Mouse (Mus musculus) ES-Bruce4 (cell line): ENCODE results near the gene Itgav. TPM values are rescaled to one million over a fixed set of nuclear protein-coding genes. Genes with fewer than 3 reads are reported as not detected.
A peak's percentile ranks its signal among the peaks of the same experiment; 100 is the strongest.

Experiments used
- H3K27ac ChIP-seq: 2 replicates; pipeline ENCODE4 v1.5.1; 2012; ENCODE audit warnings: low read length, inconsistent platforms; ENCODE audit not compliant: insufficient read depth
- H3K27me3 ChIP-seq: 2 replicates; pipeline ENCODE4 v1.6.1; 2012; ENCODE audit warnings: mild to moderate bottlenecking, low read length, inconsistent platforms; ENCODE audit not compliant: control insufficient read depth, poor library complexity, insufficient read depth, severe bottlenecking
- H3K36me3 ChIP-seq: 2 replicates; pipeline ENCODE4 v1.6.1; 2012; ENCODE audit warnings: inconsistent platforms, mild to moderate bottlenecking, low read length, moderate library complexity; ENCODE audit not compliant: control insufficient read depth, poor library complexity, insufficient read depth, severe bottlenecking
- H3K4me1 ChIP-seq: one replicate; pipeline ENCODE4 v1.8.1; 2011; ENCODE audit warnings: low read length; ENCODE audit not compliant: control insufficient read depth, insufficient read depth
- H3K4me3 ChIP-seq: 2 replicates; pipeline ENCODE4 v1.5.1; 2011; ENCODE audit warnings: low read depth, mild to moderate bottlenecking, low read length
- H3K9ac ChIP-seq: 2 replicates; pipeline ENCODE4 v1.6.1; 2012; ENCODE audit warnings: low read depth, mild to moderate bottlenecking, inconsistent platforms; ENCODE audit not compliant: poor library complexity, severe bottlenecking
- H3K9me3 ChIP-seq: replicated peaks from 2 replicates; pipeline ENCODE4 v1.6.1; 2012; ENCODE audit warnings: mild to moderate bottlenecking, low read length, inconsistent platforms; ENCODE audit not compliant: control insufficient read depth, poor library complexity, insufficient read depth, severe bottlenecking
- CTCF ChIP-seq: IDR thresholded peaks from one replicate; pipeline ENCODE4 v1.8.1; 2011; ENCODE audit warnings: low read depth, low read length
- EP300 ChIP-seq: IDR thresholded peaks from 2 replicates; pipeline ENCODE4 v1.6.1; 2011; ENCODE audit warnings: low read depth, low read length; ENCODE audit not compliant: insufficient read depth
- POLR2A ChIP-seq: IDR thresholded peaks from one replicate; pipeline ENCODE4 v1.8.1; 2011; ENCODE audit warnings: low read length; ENCODE audit not compliant: insufficient read depth
- polyA plus RNA-seq: library from polyadenylated mRNA; stranded (reverse); fragments of >200 nt; gene quantifications from 2 replicates; pipeline ENCODE4 v1.2.4, GENCODE M21; 2011; ENCODE audit warnings: low read depth; ENCODE audit not compliant: missing spikeins, insufficient read depth, insufficient read length

Gene Itgav
- polyA plus RNA-seq, 1 experiment: 55.6 TPM

DNA sequence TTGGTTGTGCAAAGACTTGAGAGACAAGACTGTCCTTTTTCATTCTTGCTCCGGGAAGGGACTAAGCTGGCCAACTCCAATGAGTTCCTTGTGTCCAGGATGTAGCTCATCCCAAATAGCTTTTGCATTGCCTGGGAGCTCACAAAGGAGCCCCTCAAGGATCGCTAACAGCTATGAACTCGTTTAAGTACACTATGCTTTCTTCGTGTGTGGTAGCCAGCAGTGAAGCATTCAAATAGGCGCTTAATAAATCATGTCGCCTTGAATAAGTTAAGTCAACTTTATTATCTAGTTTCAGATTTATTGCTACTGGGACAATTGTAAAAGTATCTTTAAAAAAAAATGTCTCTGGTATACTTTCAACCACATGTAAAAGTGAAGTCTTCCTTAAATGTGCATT is 42.4 kb upstream of the Itgav start:
- H3K4me1 ChIP-seq: no peaks in the 10 kb centered on the region
- H3K27me3 ChIP-seq: no peaks in the 10 kb centered on the region
- H3K36me3 ChIP-seq: no peaks in the 10 kb centered on the region
- H3K9me3 ChIP-seq: no peaks in the 10 kb centered on the region
- H3K9ac ChIP-seq: no peak overlapping the region
- no peak for TF ChIP-seq EP300
- no peak for TF ChIP-seq POLR2A
- no peak for TF ChIP-seq CTCF
- H3K27ac ChIP-seq: no peak overlapping the region
- H3K4me3 ChIP-seq: no peak overlapping the region

DNA sequence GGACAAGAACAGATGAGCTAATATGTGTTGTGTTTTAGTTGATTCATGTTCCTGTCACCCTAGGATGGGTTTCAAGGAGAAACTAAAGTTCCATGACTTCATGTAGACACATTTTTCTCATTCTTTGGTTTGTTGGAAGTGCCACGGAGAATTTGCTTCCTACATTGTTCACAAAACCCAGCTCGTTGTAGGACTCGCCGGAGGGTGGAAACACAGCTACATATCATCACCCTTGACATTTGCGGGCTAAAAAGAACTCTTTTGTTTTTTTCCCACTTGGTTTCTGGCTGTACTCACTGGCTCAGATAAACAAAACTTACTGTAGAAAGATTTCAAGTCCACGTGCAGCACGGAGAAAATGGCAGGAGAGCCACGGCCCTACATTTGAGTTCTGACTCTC is 41.9 kb upstream of the Itgav start:
- H3K4me3 ChIP-seq: no peak overlapping the region
- no peaks in the 10 kb centered on the region for H3K27me3 ChIP-seq
- no peaks in the 10 kb centered on the region for H3K36me3 ChIP-seq
- H3K9ac ChIP-seq: no peak overlapping the region
- no peaks in the 10 kb centered on the region for H3K4me1 ChIP-seq
- no peak for TF ChIP-seq CTCF
- no peak for TF ChIP-seq POLR2A
- TF ChIP-seq EP300: no peak
- peaks cover 3% of the 10 kb centered on the region; the same call in 1 of the 2 replicates for H3K9me3 ChIP-seq
- no peak overlapping the region for H3K27ac ChIP-seq

DNA sequence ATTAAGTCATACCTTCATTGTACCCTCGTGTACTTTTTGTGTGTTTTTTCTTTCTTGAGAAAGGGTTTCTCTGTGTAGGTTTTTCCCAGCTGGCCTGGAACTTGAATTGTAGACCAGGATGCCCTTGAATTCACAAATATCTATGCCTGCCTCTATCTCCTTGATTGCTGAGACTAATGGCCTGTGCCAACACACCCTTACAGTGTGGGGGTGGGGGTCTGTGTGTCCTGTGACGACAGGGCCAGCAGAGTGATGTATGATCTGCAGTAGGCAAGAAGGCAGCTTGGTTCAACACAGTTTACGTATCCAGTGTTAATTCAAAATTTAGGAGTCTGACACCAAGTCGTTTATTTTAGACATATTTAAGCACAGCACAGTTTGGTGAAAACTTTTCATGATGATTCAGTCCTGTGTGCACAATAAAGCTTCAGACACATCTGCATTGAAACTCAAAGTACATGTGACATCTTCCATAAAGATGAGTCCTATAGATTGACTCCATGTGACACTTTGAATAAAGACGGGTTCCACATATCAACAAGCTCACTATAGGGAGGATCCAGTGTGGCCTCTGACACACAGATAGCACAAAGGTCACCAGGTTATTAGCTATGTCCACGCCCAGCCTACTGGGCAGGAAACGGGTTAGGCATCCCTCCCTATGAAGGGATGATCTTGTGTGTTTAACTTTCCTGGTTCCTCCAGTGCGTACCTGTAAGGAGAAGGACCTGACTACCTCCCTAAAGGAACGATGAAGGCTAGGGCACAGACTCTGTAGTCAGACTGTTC is 40.3 kb upstream of the Itgav start:
- Histone ChIP-seq H3K4me3 (no peak overlapping the region), H3K9me3 (peaks cover 14% of the 10 kb centered on the region), H3K36me3 (no peaks in the 10 kb centered on the region), H3K4me1 (no peaks in the 10 kb centered on the region), H3K27ac (no peak overlapping the region), H3K27me3 (no peaks in the 10 kb centered on the region), H3K9ac (no peak overlapping the region)
- TF ChIP-seq EP300: no peak
- TF ChIP-seq CTCF: no peak
- no peak for TF ChIP-seq POLR2A

DNA sequence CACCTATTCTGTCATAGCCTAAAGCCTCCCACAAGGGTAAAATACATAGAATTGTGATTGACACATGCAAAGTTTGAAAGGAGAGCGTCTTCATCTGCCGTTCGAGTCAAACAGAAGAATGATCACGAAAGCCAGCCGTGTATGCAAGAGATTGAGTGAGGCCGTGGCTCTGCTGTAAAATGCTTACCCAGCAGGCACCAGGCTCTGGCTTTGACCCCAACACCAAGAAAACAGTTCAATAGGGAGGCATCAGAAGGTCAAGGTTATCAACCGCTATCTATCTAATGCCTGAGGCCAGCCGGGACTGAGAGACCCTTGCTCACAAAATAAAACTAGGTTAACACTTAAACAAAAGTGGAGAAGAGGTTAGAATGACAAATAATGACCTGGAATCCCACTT is 39.5 kb upstream of the Itgav start:
- Histone ChIP-seq H3K36me3 (no peaks in the 10 kb centered on the region), H3K4me3 (no peak overlapping the region), H3K4me1 (no peaks in the 10 kb centered on the region), H3K27me3 (no peaks in the 10 kb centered on the region), H3K9ac (no peak overlapping the region), H3K27ac (no peak overlapping the region), H3K9me3 (peaks cover 15% of the 10 kb centered on the region)
- TF ChIP-seq CTCF (no peak), EP300 (no peak), POLR2A (no peak)

DNA sequence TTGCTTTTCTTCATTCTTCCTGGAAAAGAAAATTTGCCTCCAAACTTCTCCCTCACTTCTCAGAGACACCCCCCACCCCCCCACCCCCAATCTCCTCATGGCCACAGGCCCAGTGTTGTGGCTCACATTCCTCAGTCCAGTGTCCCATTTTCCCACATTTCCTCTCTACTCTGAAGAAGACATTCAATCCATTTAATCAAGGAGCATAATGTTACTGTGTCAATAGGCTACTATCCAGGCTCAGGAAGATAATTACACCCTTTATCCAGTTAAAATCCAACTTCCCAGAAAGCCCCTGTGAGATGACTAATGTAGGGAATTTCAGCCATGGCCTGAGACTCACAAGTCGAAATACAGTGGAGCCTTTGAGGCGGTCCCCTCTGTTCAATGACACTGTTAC is 33.8 kb upstream of the Itgav start:
- Histone ChIP-seq H3K4me3 (no peak overlapping the region), H3K9ac (no peak overlapping the region), H3K9me3 (peaks cover 15% of the 10 kb centered on the region), H3K27me3 (no peaks in the 10 kb centered on the region), H3K36me3 (no peaks in the 10 kb centered on the region), H3K27ac (no peak overlapping the region), H3K4me1 (no peaks in the 10 kb centered on the region)
- no peak for TF ChIP-seq CTCF
- no peak for TF ChIP-seq POLR2A
- no peak for TF ChIP-seq EP300

DNA sequence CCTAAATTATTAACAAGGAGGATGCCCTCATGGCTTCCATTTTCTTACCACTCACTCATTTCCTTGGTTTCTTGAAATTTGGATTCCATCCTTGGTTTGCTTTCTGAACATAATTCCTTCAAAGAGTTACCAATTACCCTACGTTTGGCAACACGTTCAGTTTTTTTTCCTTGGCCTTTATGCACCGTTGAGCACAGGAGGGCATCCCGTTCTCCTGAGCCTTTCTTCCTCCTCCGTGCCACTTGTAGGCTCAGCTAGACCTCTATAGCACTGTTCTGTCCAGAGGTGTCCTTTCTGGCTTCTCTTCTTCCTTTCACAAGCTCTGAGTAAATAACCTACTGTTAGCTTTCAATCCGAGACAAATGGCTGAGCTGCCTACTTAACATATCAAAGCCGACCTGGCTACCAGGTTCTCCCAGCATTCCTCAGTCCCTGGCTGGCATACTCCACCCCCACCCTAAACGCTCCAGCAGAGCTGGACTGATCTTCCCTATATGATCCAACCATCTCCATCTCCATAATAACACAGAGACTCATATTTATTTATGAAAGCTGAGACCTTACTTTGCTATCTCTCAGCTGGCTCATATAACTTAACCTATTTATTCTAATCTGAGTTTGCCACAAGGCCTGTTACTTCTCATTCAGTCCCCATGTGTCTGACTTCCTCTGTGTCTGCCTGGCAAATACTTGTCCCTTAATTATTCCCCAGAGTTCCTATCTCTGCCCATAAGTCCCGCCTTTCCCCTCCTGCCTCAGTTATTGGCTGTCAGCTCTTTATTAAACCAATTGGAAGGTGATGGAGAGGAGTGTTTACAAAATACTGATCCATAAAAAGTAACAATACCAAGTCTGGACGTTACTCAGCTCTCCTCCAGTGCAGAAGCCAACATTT is 31.3 kb upstream of the Itgav start:
- Histone ChIP-seq H3K27ac (peak overlapping the region; percentile 94), H3K4me1 (no peaks in the 10 kb centered on the region), H3K36me3 (no peaks in the 10 kb centered on the region), H3K9me3 (peaks cover 9% of the 10 kb centered on the region), H3K9ac (peak overlapping the region; percentile 60), H3K27me3 (no peaks in the 10 kb centered on the region), H3K4me3 (peak overlapping the region; percentile 54)
- no peak for TF ChIP-seq CTCF
- peak; percentile 73 for TF ChIP-seq EP300
